Mouse (Mus musculus) lung, postnatal 10 days (tissue): ENCODE measurements at regions not wholly inside any gene's neighbourhood (a gene's known extent, or its start where the extent isn't known, plus 50 kb on each side); places are given as distances from the start of the nearest gene placed in this dataset.

Experiments used
- DNase-seq: peaks from one replicate; pipeline ENCODE4 v3.0.0; 2021

DNA sequence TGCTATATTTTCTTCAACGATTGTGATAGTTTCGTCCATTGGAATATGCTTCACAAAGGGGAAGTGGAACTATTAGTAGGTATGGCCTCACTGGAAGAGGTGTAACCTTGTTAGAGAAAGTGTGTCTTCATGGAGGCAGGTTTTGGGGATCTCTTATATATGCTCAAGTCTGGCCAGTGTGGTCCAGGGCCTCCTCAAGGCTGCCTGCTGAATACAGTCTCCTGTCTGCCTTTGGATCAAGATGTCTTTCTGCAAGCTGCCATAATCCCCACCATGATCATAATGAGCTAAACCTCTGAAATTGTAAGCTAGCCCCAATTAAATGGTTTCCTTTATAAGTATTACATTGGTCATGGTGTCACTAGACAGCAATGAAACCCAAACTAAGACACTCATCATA, 384.3 kb downstream of the Btbd3 start:
- no peak for DNase-seq

DNA sequence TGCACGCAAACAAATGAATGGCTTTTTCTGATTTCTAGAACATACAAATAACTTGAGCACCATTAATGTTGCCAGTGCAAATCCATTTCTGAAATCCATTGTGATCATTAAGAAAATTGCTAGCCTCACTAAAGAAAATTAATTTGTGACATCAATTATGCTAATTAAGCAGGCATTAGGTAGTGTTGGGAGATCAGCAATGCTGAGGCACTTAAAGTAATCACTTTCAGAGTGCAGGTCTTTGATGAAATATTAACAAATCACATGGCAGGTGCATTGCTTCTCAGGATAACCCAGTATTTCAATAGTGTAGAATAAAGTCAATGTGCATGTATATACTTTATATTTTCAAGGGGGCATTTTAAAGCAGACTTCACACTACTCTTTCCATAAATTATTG, 385.0 kb downstream of the Btbd3 start:
- DNase-seq: no peak

DNA sequence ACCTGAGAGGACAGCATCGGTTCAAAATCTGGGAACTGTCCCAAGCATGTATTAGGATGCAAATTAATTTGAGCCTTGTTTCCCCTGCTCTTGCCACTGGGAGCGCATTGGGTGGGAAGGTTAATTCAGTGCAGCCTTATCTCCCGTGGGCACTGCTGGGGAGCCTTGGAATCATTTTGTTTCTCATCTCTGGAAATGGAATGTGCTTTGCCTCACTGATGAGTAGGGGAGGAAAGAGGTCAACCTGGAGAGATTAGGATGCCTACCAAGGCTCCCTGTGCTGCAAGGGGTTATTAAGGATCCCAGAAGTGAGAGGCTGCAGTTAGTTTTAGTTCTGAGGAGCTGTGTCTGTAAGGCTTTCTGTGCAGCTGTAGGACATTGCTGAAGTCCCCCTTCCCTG, 392.3 kb downstream of the Btbd3 start:
- DNase-seq: no peak

DNA sequence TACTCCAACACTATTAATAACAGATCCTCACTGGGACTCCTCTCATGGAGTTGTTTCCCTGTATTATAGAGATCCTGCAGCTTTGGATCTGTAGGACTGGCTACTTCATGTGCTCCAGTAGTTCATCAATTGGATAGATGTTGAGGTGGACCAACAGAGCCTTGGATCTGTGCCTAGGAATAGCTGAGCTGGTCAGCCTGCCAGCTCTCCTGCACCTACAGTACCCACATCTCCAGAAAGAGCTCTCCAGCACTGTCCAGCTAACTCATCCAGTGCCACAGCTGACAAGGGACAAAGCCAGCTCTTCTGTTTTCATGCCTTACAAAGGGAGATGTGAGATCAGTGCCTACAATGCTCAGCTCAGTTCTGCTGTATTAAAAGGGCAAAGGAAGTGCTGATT, 403.0 kb downstream of the Btbd3 start:
- no peak for DNase-seq

DNA sequence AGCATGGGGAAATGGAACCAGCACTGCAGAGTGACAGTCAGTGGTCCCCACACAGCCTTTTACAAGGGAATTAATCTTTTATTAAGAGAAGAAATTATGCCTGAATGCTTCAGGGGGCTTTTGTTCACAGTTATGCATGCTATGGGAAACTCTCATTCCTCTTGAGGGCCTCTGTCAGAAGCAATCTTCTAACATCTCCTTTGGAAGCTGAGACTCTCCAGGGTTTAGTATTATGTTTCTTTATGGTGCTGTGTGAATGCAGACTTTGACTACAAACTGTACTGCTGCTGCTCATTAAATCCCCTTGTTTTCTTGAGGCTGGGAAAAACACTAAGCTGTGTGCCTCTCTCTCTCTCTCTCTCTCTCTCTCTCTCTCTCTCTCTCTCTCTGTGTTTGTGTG, 413.9 kb downstream of the Btbd3 start:
- DNase-seq: no peak

DNA sequence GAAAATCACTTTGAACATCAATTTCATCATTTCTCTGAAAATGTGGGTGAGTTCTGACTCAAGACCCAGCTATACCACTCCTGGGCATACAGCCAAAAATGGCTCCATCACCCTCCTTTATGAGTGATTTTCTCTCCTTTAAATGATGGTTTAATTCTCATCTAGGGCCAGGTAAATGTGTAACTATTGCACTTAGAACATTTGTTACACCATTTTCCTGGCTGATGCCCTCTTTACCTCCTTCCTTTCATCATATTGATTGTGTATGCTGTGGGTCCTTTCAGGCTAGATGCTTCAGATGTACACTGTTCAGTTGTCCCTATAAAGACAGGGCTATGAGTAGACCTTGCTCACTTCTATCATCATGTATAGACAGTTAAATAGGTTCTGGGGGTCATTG, 418.4 kb downstream of the Btbd3 start:
- DNase-seq: no peak

DNA sequence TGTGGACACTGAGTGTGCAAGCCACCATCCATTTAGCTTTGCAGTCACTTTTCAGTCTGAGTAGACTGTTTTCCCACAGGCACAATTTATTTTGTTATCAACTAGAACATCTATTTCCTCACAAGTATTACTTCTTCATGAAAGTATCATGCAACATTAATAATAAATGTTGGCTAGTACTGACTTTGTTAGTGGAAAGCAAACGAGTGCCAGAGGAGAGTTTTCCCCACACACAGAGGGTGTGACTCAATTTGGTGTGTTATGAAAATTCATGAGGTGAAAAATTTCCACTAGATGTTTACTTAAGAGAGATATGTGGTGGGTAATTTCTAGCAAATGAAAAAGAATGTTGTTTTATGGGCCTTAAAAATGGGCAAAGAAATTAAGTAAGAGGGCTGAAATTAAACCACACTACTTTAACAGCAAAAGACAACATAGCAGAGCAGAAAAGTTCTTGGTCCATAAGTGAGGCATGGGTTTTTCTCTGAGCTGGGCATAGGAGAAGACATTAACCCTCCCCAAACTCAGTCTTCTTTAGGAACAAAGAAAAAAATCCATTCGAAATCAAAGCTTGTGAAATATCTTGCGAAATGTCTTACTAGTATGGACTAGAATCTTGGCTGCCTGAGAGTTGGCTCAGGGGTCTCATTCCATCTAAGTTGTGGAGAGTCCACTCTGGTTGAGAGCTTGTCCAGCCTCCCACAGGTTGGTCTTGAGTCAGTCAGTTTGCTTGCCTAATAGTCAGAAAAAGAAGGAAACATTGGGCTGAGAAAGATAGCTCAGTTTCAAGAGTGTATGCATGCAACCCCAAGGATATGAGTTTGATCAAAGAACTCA, 419.1 kb downstream of the Btbd3 start:
- DNase-seq: peak; percentile 3

DNA sequence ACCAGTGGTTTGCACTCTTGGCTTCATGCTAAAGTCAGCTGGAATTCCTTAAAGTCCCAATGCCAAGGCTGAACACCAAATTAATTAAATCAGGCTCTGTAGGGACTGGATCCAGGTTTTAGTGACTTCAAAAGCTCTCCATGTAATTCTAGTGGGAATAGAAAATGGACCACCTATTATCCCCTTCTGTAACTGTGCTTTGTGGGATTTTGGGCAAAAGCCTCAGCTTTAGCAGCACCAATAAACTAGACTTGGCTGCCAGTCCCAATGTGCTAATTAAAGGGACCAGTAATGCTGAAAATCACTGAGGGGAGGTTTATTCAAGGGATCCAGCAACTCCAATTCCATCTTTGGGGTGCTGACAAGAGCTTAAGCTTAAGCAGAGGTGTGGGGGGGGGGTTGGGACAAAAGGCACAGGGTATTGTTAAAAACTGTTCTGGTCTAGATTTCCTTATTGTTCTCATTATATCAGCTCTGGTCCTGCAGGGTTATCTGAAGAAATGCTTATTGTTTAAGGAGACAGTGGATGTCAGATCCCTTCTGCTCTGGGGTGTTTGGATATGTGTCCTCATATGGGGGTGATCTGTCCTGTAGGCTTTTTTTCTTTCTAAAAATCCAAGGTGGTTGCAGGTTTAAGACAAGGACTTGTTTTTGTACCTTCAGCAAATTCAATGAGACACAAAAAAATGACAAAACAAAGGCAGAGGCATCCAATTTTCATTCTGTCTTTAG, 431.9 kb downstream of the Btbd3 start:
- no peak for DNase-seq

DNA sequence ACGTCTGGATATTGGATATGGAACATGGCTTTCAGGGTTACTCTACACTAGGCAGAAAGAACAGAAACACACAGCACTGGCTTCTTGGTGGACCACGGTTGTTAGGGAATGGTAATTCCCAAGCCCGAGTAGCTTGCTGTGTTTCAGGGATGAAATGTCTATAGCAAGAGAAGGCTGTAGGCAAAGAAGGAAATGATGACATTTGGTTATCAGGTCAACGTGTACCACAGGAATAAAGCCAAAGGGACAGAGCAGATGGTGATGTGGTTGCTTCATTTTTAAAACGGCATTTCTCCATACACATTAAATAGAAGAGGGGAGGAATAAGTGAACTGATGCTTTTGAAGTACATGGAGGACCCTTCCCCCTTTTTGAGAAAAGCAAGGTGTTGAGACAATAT, 433.1 kb downstream of the Btbd3 start:
- no peak for DNase-seq

DNA sequence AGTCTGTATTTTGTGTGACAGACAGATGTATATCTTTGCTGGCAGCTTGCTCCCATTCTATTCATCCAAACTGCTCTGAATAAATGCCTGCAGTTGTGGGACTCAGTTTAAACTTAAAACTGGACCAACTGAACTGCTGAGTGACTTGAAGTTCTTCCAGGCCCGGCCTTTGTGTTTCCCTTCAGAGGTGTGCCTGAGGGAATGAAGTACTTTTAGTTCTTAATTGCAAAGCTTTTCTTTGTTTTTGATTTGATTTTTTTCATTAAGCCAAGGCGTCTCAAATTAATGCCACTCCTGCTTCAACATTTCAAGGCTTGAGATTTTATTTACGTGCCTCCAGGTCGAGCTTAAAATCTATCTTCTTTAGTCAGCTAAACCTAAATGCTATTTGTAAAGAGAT, 446.4 kb downstream of the Btbd3 start:
- DNase-seq: no peak

DNA sequence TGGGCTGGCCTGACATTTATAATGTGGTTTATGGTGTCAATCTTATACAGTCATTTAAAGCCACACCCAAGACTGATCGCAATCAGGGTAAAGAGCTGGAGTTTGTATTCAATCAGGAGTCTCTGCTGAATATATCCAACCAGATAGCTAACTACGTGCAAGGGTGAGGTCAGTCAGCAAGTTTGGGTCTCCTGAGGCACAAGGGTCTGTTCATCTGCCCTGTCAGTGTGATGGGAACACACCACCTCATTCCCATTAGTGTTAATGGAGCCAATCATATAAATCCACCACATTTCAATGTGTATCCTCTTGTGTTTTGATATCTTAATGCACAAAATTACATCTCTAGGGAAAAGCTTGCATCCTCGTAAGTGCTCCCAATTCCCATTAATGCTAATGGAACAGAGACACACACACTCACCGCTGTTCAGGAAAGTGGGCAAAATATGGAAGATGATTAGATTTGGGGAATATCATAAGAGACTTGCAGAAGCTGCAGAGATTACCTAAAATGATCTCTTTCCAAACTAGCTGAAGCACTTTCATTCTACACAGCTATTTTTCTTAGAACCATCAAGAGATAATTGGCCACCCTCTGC, 447.7 kb downstream of the Btbd3 start:
- DNase-seq: no peak

DNA sequence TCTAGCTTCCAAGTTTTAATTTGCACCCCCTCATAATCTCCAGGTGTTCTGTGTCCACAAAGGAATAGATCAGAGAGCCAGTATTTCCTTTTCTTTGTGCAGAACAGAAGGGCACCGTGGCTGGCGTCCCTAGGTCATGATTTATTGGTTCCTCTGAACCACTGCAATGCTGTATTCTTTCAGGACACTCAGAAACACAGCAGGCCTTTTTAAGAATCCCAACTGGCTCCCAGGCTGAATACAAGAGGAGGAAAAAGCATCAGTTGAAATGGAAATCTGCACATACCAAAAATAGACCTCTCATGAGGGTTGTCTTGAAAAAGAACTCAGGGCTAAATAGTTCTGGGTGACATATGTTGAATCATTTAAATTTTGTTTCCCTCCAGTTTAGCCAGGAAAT, 452.4 kb downstream of the Btbd3 start:
- DNase-seq: no peak

DNA sequence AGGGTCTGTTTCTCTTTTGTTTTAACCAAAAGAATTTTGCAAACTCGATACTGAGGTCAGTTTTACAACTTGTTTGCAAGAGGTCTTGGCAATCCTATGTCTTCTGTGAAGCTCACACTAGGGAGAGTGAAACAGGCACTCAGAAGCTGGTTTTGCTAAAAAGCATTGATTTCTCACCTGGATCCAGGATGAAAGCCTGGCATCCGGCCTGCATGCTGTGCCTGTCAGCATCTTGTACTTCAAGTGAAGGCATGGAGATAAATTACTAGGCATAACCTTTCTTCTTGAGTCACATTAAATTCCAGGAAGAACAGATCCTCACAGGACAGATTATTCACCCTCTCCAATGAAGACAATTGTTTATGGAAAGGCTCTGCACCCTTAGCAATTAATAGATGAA, 477.5 kb downstream of the Btbd3 start:
- DNase-seq: no peak

DNA sequence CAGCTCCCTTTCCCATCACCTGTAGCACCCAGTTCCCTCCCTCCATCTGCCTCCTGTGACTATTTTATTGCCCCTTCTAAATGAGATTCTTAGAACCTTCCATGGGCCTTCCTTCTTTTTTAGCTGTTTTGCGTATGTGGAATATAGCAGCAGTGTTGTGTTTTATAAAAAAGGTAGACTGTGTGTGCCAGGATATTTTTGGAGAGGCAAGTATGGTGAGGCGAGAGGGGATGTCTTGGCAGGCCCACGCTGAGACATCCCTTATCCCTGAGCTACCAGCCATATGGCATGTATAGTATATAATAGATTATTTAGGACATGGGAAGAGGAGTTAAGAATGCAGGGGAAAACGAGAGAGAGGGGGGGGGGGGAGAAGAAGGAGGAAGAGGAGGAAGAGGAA, 488.4 kb downstream of the Btbd3 start:
- no peak for DNase-seq

DNA sequence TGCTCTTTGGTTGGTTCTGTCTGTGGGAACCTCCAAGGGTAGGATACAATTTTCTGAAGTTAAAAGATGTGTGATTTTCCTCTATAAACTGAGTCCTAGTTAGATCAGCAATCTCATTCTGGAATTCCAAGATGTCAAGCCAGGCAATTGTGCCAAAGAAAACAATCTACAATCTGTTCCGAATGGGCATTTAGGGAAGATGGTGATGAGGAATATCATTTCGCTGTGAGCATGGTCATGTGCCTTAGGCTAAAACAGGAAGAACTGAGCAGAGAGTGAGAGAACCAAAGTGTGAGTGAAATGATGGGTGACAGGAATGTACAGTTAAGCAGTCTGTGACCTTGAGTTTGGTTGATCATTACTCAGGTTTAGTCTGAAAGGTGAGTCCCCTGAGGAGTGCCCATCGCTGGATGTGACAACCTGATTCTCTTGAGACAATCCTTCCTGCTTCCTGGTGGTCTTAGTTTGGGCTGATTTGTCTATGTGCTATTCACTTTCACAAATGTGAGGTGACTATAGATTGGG, 504.1 kb downstream of the Btbd3 start:
- no peak for DNase-seq

DNA sequence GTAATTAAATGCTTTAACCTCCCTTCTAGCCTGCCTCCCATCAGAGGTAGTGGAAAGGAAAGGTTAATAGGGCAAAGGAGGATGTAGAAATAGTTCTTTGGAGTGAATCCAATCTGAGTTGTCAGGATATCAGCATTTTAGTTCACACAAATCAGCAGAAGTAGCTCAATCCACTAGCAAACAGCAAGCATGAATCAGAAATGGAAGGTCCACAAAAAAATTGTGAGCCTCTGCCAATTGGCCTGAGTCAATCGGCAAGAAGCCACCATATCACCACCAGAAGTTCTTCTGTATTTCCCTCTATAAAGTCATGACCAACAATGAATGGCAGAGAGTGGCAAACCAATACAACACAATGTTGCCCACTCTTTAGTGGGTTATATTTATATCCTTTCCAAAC, 505.0 kb downstream of the Btbd3 start:
- no peak for DNase-seq

DNA sequence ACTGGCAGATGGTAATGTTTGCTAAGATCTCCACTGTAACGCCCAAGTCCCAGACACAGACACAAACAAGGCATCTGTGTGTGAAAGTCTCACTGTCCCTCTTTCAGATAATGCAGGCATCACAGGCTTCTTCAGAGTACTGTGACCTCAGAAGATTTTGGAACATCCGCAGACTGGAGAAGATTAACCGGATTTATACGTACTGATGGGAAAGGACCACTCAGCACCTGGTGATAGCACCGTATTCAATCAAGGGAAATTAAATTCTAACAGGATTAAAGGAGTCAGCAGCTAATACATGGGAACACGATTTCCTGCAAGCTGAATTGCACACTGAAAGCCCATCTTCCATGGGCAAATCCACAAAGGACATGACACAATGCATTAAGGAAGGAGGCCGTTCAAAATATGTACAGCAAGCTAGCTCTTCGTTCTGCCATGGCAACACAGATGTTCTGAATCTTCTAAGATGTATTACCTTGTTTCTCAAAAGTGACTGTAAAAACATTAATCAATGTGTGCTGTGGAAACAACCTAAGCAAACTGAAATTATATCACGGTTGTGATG, 510.0 kb downstream of the Btbd3 start:
- no peak for DNase-seq

DNA sequence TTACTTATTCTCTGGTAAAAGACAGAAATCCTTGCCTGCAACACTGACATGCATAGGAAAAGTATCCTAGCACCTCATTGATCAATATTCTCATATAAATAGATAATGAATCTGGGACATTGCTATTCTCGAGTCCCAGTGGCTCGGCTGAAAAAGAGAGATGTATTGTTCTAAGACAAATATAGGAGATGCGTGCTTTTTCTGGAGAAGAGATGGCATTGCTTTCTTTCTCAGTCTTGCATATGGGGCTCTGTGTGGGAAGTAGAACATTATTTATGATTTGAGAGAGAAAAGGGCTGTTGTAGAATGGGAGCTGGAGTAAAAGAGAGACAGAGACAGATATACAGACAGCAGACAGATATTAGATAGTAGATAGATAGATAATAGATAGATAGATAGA, 527.4 kb downstream of the Btbd3 start:
- DNase-seq: no peak

DNA sequence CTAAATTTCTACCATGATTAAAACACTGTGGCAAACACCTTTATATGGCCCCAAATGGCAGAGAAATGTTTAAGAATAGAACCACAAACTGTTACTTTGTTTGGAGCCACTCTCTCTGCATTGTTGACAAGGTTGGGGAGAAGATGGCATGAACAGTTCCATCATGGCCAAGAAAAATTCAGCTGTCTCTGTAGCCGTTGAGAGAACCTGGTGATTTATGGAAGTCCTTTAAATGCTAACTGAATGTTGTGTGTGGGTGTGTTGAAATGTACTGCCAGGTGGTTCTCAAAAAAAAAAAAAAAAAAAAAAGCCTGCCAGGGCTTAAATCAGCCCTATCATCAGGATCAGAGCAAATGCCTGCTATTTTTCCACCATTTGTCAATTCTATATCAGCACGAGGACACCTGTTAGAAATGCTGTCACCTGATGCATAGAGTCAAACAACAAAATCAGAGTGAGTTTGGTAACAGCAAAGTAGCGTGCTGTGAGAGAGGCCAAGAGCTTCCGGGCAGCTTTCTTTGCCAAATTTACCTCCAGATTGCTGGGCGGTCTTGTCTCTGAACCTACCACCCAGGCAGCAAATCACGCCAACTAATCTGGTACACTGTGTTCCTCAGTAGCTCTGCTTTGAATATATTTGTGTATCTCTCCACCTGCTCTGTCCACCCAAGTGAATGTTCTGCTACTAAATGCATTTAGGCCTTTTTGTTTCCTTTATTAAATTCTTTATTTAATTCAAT, 536.5 kb downstream of the Btbd3 start:
- DNase-seq: no peak

DNA sequence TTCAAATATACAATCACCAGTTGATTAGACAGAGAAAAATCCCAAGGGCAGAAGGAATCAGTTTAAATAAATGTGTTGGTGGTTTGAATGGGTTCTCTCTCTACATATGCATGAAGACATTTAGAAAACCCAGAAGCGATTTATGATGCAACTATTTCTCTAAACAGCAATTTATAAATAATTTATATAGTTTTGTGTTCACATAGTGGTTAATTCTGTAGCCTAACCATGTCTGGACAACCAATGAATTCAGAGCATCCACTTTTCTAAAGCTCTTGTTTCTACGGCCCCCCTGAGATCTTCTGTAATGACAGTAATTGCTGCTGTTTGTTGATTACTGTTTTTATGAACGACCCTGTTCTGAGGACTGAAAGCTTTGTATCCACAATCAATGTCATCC, 549.8 kb downstream of the Btbd3 start:
- no peak for DNase-seq

DNA sequence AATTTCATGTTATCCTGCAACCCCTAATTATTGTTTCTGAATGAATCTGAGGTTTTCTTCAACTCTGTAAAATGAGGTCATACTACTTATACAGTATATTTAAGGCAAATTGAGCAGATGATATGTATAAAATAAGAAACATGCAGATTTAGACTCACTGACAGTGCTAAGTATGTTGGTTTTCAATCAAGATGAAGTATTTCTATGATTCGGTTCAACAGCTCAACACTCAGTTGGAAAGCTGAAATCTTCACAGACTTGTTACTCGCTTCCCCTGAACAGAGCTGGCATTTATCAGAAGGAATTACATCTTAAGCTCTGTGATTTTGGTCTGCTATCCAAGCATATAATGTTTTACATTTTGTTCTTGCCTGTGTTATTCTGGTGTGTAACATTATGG, 553.4 kb downstream of the Btbd3 start:
- no peak for DNase-seq

DNA sequence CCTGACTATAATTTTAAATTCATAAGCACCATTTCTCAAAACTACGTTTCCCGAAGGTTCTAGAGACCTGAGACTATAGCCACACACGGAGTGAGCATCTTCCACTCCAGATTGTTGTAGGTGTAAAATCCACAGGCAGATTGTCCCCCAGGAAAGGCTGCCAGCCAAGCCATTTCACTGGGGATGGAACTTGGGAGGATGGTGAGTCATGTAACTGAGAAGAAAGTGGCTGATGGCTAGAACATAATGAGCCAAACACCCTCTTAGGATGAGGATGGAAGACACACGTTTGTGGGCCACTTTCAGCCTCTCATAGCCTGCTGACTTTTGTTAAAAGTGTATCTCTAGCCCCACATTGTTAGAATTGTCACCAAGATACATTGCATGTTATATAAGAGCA, 564.1 kb downstream of the Btbd3 start:
- no peak for DNase-seq

DNA sequence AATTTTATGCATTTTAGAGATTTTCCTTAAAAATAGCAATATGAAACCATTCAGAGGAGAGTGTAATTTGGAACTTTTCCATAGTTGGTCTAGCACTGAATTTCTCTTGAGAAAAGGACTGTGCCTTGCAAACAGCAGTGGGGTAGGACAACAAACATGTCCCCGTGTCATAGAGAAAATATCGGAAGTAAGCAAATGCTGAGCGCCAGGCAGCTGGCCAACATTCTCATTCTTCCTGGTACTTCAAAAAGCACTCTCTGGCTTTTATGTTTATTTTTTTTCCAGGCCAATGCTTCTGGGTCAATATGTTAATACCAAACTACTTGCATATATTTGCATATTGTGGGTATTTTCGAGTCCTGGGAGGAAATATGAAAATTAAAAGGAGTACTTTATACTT, 568.5 kb downstream of the Btbd3 start:
- DNase-seq: peak; percentile 30
